9 mouse cellular contexts compared by ENCODE assay signal in genomic region chr7:139992406-139992805, GRCm38 (mm10). TPM values are rescaled to one million over a fixed set of nuclear protein-coding genes. Genes with fewer than 3 reads are reported as not detected.
DNase-seq lines count a peak whose midpoint lies in the region; ATAC-seq and TF ChIP-seq lines count a peak whose summit lies in the region.
"Had no signal": no experiment of that assay in that cellular context is flagged by ENCODE, and none has a peak within 500 bp of the region (broad histone marks: within the 10 kb centered on the region; RNA-seq: fewer than 3 reads in every experiment).

Gene Adam8, minus strand, starts transcription at chr7:139992562.

- no peak within 1 kb of the TSS for H3K27ac ChIP-seq in embryonic fibroblast, embryonic 13.5 days (ENCODE audit: insufficient read depth, low read length)
- H3K27ac ChIP-seq in liver, embryonic 14.5 days = no peak within 1 kb of the TSS
- no peak within 1 kb of the TSS for H3K27ac ChIP-seq in stomach, embryonic 16.5 days (ENCODE audit: low read length)
- no peak within 1 kb of the TSS for H3K27ac ChIP-seq in hindbrain, embryonic 12.5 days

- no peaks in the 10 kb centered on the region for H3K27me3 ChIP-seq in liver, embryonic 14.5 days (ENCODE audit: control insufficient read depth, insufficient read depth, low read length)
- H3K27me3 ChIP-seq in stomach, embryonic 16.5 days (ENCODE audit: control insufficient read depth, insufficient read depth, low read length) = no peaks in the 10 kb centered on the region
- no peaks in the 10 kb centered on the region for H3K27me3 ChIP-seq in hindbrain, embryonic 12.5 days

- DNase-seq in thymus, postnatal 0 days (ENCODE audit: low spot score) = peak; percentile 6
- DNase-seq in thymus, adult 18-20 months = no peak
- DNase-seq in liver, embryonic 14.5 days (ENCODE audit: low read depth in 3 of 3, low spot score in 3 of 3) = peak in 1 of 3 experiments; percentile 42
- no peak for DNase-seq in left cerebral cortex, adult 18-20 months (ENCODE audit: low spot score in 2 of 2)
- no peak for DNase-seq in cerebellum, postnatal 14 days
- DNase-seq: left cerebral cortex, postnatal 4 days had no signal

- H3K4me1 ChIP-seq in embryonic fibroblast, embryonic 13.5 days (ENCODE audit: control insufficient read depth, insufficient read depth, low read length) = peaks cover 7% of the 10 kb centered on the region
- H3K4me1 ChIP-seq in liver, embryonic 14.5 days (replicated peaks; ENCODE audit: control insufficient read depth in 2 of 2, insufficient read depth in 2 of 2, low read length in 1 of 2) = no peaks in the 10 kb centered on the region
- H3K4me1 ChIP-seq in stomach, embryonic 16.5 days (ENCODE audit: control insufficient read depth, insufficient read depth, low read length) = 0 out of 2 replicates have a peak, but pooled peaks cover 2% of the 10 kb centered on the region
- no peaks in the 10 kb centered on the region for H3K4me1 ChIP-seq in hindbrain, embryonic 12.5 days

- no peak within 1 kb of the TSS for H3K9ac ChIP-seq in liver, embryonic 14.5 days (replicated peaks)
- no peak within 1 kb of the TSS for H3K9ac ChIP-seq in stomach, embryonic 16.5 days (ENCODE audit: low read length)
- H3K9ac ChIP-seq in hindbrain, embryonic 12.5 days = no peak within 1 kb of the TSS

- peaks cover 15% of the 10 kb centered on the region for H3K36me3 ChIP-seq in liver, embryonic 14.5 days (replicated peaks; ENCODE audit: control insufficient read depth, insufficient read depth, low read depth)
- H3K36me3 ChIP-seq in stomach, embryonic 16.5 days (ENCODE audit: control insufficient read depth, insufficient read depth, low read length) = 0 out of 2 replicates have a peak, but pooled peaks cover 9% of the 10 kb centered on the region
- H3K36me3 ChIP-seq in hindbrain, embryonic 12.5 days = peaks cover 27% of the 10 kb centered on the region

- no peak for TF ChIP-seq CTCF in embryonic fibroblast, embryonic 13.5 days (IDR thresholded peaks at IDR 0.05; ENCODE audit: borderline replicate concordance, insufficient read depth, low read length)
- no peak for TF ChIP-seq CTCF in liver, embryonic 14.5 days (IDR thresholded peaks at IDR 0.05; ENCODE audit: low read depth)

- no peaks in the 10 kb centered on the region for H3K9me3 ChIP-seq in liver, embryonic 14.5 days (ENCODE audit: control insufficient read depth, low read length)
- no peaks in the 10 kb centered on the region for H3K9me3 ChIP-seq in stomach, embryonic 16.5 days (replicated peaks; ENCODE audit: control insufficient read depth, low read length)
- H3K9me3 ChIP-seq in hindbrain, embryonic 12.5 days (replicated peaks) = no peaks in the 10 kb centered on the region

- 11% methylated on average over 7 of the region's 7 CpGs for WGBS in liver, embryonic 14.5 days (ENCODE audit: insufficient replicate concordance)
- WGBS in stomach, embryonic 16.5 days = 22% methylated on average over 7 of the region's 7 CpGs
- 28% methylated on average over 7 of the region's 7 CpGs for WGBS in hindbrain, embryonic 12.5 days

- no peak within 1 kb of the TSS for H3K4me3 ChIP-seq in embryonic fibroblast, embryonic 13.5 days (ENCODE audit: insufficient read depth, low read length)
- no peak within 1 kb of the TSS for H3K4me3 ChIP-seq in liver, embryonic 14.5 days (ENCODE audit: insufficient read depth in 1 of 2, low read depth in 2 of 2, low read length in 2 of 2)
- H3K4me3 ChIP-seq in stomach, embryonic 16.5 days (replicated peaks; ENCODE audit: low read length) = no peak within 1 kb of the TSS
- H3K4me3 ChIP-seq in hindbrain, embryonic 12.5 days = no peak within 1 kb of the TSS

- no peak for TF ChIP-seq POLR2A in embryonic fibroblast, embryonic 13.5 days (IDR thresholded peaks at IDR 0.05; ENCODE audit: low read depth, low read length)

- no peak within 1 kb of the TSS for H3K4me2 ChIP-seq in liver, embryonic 14.5 days (ENCODE audit: low read depth)
- no peak within 1 kb of the TSS for H3K4me2 ChIP-seq in stomach, embryonic 16.5 days (ENCODE audit: low read depth, low read length)
- no peak within 1 kb of the TSS for H3K4me2 ChIP-seq in hindbrain, embryonic 12.5 days (replicated peaks)

- ATAC-seq in liver, embryonic 14.5 days (ENCODE audit: insufficient read depth) = peak; percentile 71
- ATAC-seq in stomach, embryonic 16.5 days (ENCODE audit: insufficient read depth, low FRiP score) = peak; percentile 60; the same call in 1 of the 2 replicates
- ATAC-seq in hindbrain, embryonic 12.5 days (ENCODE audit: low FRiP score) = no peak

- no peak for TF ChIP-seq EP300 in liver, embryonic 14.5 days (IDR thresholded peaks at IDR 0.05; ENCODE audit: low read depth)

RNA-seq across cellular contexts. Expression of gene Adam8, which starts in this region (rescaled TPM):
- polyA plus RNA-seq in thymus, postnatal 0 days (2015; fragmentation: Nextera tagmentation; extraction: Ambion mirVana) = 5.3 and 6.7 TPM in 2 replicates
- 9.0 and 17.4 TPM in 2 replicates for polyA plus RNA-seq in embryonic fibroblast, embryonic 13.5 days (2011; ENCODE audit: insufficient read length, low read depth, missing spikeins)
- polyA plus RNA-seq in liver, embryonic 14.5 days (2012; rRNA removed) = 0.83 and 0.98 TPM in 2 replicates
- 0.34 and 0.46 TPM in 2 replicates for polyA plus RNA-seq in liver, embryonic 14.5 days (2014; fragmentation: Nextera tagmentation; extraction: Ambion mirVana)
- 3.0 and 4.1 TPM in 2 replicates for polyA plus RNA-seq in stomach, embryonic 16.5 days (2015; fragmentation: Nextera tagmentation; extraction: Ambion mirVana)
- 1 to 10 TPM; 3.3 TPM for total RNA-seq in left cerebral cortex, adult 18-20 months (2021)
- 3.4 and 3.5 TPM in 2 replicates for polyA plus RNA-seq in hindbrain, embryonic 12.5 days (2016; fragmentation: Nextera tagmentation; extraction: Ambion mirVana)

Comparison
In these comparisons a context has a peak if more than half of its experiments do, and no peak if none do; other contexts are left out.
1. Peak in ATAC-seq in liver, embryonic 14.5 days; RNA of the gene not detected or under 1 TPM.